Mouse (Mus musculus): ENCODE measurements at regions not wholly inside any gene's neighbourhood (a gene's known extent, or its start where the extent isn't known, plus 50 kb on each side); places are given as distances from the start of the nearest gene placed in this dataset.

DNA sequence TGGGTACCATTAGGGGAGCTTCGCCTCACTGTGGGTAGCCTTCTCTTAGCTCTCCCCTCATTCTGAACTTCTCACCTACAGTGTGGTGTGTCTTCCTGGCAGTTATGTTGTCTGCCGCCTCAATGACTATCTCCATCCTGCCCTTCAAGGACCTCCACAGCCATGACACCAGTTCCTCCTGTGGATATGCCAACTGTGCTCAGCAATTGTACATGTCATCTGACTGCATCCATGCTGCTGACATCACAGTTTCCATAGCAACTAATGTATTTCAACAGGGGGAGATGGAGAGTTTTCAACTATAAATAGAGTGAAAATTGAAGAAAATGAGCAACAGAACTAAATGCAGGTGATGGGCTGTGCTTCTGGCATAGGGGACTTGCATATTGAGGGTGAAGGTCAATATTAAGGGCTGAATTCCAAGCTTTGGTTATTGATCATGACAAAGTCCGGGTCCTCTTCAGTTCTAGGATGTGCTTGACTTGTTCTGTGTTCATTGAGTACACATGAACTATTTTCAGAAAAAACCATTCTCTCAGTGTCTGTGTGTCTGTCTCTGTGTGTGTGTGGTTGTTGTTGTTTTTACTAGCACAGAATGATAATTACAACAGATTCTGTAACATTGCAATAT lies 217.5 kb upstream of the Pitrm1 start:
- Histone ChIP-seq H3K4me2 (ENCODE audit: low read depth) (no peak overlapping the region), H3ac (ENCODE audit: control insufficient read depth, insufficient read length) (no peak overlapping the region), H3K27me3 (ENCODE audit: control insufficient read depth, insufficient read depth, insufficient read length) (no peaks in the 10 kb centered on the region), H3K79me2 (ENCODE audit: control insufficient read depth, insufficient read depth) (no peaks in the 10 kb centered on the region), H3K36me3 (ENCODE audit: control insufficient read depth, insufficient read depth) (no peaks in the 10 kb centered on the region), H3K4me3 (no peak overlapping the region)
- TF ChIP-seq CEBPB (IDR thresholded peaks at IDR 0.05; ENCODE audit: insufficient read depth, poor library complexity, severe bottlenecking): no peak

DNA sequence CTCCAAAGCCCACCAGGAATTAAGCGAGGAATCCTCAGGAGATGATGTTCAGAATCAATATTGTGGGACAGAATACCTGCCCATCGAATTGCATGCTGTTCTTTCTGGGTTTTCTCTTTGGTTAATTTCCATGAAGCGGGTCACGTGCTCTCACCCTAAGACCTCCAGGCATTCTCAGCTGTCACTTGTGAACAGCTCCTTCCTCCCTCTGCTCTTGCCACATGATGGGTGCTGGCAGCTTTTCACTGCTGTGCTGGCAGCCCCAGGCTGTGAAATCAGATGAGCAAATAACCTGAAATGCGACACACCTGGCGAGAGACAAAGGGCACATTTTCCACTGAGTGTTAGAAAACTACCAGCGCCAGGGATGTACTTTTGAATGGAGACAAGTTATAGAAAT lies 207.8 kb upstream of the Pitrm1 start:
- Histone ChIP-seq H3K36me3 (ENCODE audit: control insufficient read depth, insufficient read depth) (no peaks in the 10 kb centered on the region), H3K27me3 (ENCODE audit: control insufficient read depth, insufficient read depth, insufficient read length) (no peaks in the 10 kb centered on the region), H3K4me3 (no peak overlapping the region), H3K79me2 (ENCODE audit: control insufficient read depth, insufficient read depth) (no peaks in the 10 kb centered on the region), H3K4me2 (ENCODE audit: low read depth) (no peak overlapping the region), H3ac (ENCODE audit: control insufficient read depth, insufficient read length) (no peak overlapping the region)
- peak; percentile 48 to 93 (median 81) for TF ChIP-seq MYOG (IDR thresholded peaks at IDR 0.05; ENCODE audit: control insufficient read depth in 1 of 3, insufficient read depth in 1 of 3, insufficient read length in 2 of 3, low read depth in 2 of 3)
- peak; percentile 66 for TF ChIP-seq TCF12 (IDR thresholded peaks at IDR 0.05; ENCODE audit: insufficient read depth, poor library complexity, severe bottlenecking)
- TF ChIP-seq TCF3 (IDR thresholded peaks at IDR 0.05; ENCODE audit: insufficient read length, low read depth): peak; percentile 56
- TF ChIP-seq USF1 (IDR thresholded peaks at IDR 0.05; ENCODE audit: low read depth): peak; percentile 81
- TF ChIP-seq MYOD1 (IDR thresholded peaks at IDR 0.05; ENCODE audit: control insufficient read depth in 1 of 3, insufficient read length in 2 of 3, low read depth in 2 of 3): peak; percentile 83 to 96 (median 86)
- TF ChIP-seq REST (IDR thresholded peaks at IDR 0.05; ENCODE audit: insufficient read depth, insufficient read length): no peak
- TF ChIP-seq MAX (IDR thresholded peaks at IDR 0.05; ENCODE audit: low read depth): no peak

DNA sequence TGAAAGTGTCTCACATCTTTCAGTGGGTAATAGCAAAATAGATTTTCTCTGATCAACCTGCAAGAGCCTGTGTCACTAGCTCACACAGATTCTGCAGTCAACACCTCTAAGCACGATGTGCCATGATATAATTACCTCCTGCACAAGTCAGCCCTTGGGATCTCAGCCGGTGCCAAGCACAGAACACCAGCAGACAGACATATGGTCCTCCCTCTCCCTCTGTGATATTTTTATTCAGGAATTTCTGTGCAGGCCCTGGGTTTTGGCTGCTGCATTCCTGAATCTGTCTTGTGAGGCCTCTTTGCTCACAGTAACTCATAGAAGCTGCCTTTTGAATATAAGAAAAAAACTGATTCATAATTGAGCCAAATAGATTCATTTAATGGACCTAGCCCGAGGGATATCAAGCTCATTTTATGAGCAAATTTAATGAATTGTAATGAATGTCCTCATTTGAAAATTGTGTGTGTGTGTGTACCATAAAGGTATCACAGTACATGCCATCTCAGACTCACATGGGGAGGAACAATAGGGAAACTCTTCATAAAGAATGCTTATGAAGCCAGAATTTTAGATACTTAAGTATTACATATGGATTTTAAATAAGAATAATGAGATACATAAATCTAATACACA lies 206.7 kb upstream of the Pitrm1 start:
- H3K4me3 ChIP-seq: no peak overlapping the region
- H3K79me2 ChIP-seq (ENCODE audit: control insufficient read depth, insufficient read depth): no peaks in the 10 kb centered on the region
- H3K4me2 ChIP-seq (ENCODE audit: low read depth): no peak overlapping the region
- no peaks in the 10 kb centered on the region for H3K27me3 ChIP-seq (ENCODE audit: control insufficient read depth, insufficient read depth, insufficient read length)
- H3ac ChIP-seq (ENCODE audit: control insufficient read depth, insufficient read length): no peak overlapping the region
- H3K36me3 ChIP-seq (ENCODE audit: control insufficient read depth, insufficient read depth): no peaks in the 10 kb centered on the region
- TF ChIP-seq MYOD1 (IDR thresholded peaks at IDR 0.05; ENCODE audit: control insufficient read depth in 1 of 3, insufficient read length in 2 of 3, low read depth in 2 of 3) (peak in 1 of 3 experiments; percentile 33), USF1 (IDR thresholded peaks at IDR 0.05; ENCODE audit: low read depth) (no peak), MYOG (IDR thresholded peaks at IDR 0.05; ENCODE audit: control insufficient read depth in 1 of 3, insufficient read depth in 1 of 3, insufficient read length in 2 of 3, low read depth in 2 of 3) (peak in 1 of 3 experiments; percentile 35)

DNA sequence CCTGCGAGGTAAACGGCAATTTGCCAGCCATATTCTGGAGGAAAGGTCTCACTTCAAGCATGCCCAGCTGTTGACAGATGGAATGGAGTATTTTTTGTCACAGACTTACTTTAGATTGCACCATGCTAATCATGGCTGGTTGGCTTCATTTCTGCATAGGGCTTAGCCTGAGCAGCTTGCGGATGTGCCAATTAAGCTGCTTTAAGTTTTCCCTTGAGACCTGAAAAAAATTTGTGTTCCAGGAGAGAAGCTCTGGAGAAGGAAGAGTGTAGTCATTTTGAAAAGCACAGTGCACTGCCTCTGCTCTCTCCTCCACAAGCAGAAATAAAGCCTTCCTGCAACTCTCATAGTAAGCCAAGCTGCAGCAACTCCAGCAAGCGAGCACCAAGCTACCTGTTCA lies 182.8 kb upstream of the Pitrm1 start:
- Histone ChIP-seq H3K4me2 (ENCODE audit: low read depth) (no peak overlapping the region), H3K36me3 (ENCODE audit: control insufficient read depth, insufficient read depth) (no peaks in the 10 kb centered on the region), H3K27me3 (ENCODE audit: control insufficient read depth, insufficient read depth, insufficient read length) (no peaks in the 10 kb centered on the region), H3ac (ENCODE audit: control insufficient read depth, insufficient read length) (no peak overlapping the region), H3K4me3 (no peak overlapping the region), H3K79me2 (ENCODE audit: control insufficient read depth, insufficient read depth) (no peaks in the 10 kb centered on the region)
- TF ChIP-seq TCF3 (IDR thresholded peaks at IDR 0.05; ENCODE audit: insufficient read length, low read depth) (no peak), MYOG (IDR thresholded peaks at IDR 0.05; ENCODE audit: control insufficient read depth in 1 of 3, insufficient read depth in 1 of 3, insufficient read length in 2 of 3, low read depth in 2 of 3) (no peak), MYOD1 (IDR thresholded peaks at IDR 0.05; ENCODE audit: control insufficient read depth in 1 of 3, insufficient read length in 2 of 3, low read depth in 2 of 3) (no peak), SRF (IDR thresholded peaks at IDR 0.05; ENCODE audit: control insufficient read depth, insufficient read length, low read depth) (no peak), USF1 (IDR thresholded peaks at IDR 0.05; ENCODE audit: low read depth) (no peak), REST (IDR thresholded peaks at IDR 0.05; ENCODE audit: insufficient read depth, insufficient read length) (no peak), MAX (IDR thresholded peaks at IDR 0.05; ENCODE audit: low read depth) (no peak), CEBPB (IDR thresholded peaks at IDR 0.05; ENCODE audit: insufficient read depth, poor library complexity, severe bottlenecking) (peak; percentile 60; the same call in 1 of the 2 replicates)

DNA sequence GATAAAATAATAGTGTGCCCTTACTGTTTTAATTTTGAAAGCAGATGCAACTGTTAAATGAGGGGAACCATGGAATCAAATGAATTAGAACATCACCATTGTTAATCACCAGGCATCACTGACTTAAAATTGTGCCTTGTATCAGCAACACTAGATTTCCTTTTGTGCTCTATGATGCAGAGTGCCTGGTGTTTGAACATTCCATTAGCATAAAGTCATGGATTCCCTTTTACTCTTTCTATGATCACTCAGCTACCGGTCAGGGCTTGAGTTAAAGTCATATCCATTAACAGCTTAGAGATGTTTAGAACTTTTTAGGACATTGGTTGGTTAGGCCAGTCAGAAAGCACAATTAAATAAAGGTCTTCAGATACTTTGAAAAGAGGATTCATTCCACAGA lies 180.3 kb upstream of the Pitrm1 start:
- no peak for TF ChIP-seq TCF3 (IDR thresholded peaks at IDR 0.05; ENCODE audit: insufficient read length, low read depth)
- H3K36me3 ChIP-seq (ENCODE audit: control insufficient read depth, insufficient read depth): no peaks in the 10 kb centered on the region
- H3K27me3 ChIP-seq (ENCODE audit: control insufficient read depth, insufficient read depth, insufficient read length): no peaks in the 10 kb centered on the region
- no peak overlapping the region for H3K4me3 ChIP-seq
- no peaks in the 10 kb centered on the region for H3K79me2 ChIP-seq (ENCODE audit: control insufficient read depth, insufficient read depth)
- H3K4me2 ChIP-seq (ENCODE audit: low read depth): no peak overlapping the region
- no peak overlapping the region for H3ac ChIP-seq (ENCODE audit: control insufficient read depth, insufficient read length)

DNA sequence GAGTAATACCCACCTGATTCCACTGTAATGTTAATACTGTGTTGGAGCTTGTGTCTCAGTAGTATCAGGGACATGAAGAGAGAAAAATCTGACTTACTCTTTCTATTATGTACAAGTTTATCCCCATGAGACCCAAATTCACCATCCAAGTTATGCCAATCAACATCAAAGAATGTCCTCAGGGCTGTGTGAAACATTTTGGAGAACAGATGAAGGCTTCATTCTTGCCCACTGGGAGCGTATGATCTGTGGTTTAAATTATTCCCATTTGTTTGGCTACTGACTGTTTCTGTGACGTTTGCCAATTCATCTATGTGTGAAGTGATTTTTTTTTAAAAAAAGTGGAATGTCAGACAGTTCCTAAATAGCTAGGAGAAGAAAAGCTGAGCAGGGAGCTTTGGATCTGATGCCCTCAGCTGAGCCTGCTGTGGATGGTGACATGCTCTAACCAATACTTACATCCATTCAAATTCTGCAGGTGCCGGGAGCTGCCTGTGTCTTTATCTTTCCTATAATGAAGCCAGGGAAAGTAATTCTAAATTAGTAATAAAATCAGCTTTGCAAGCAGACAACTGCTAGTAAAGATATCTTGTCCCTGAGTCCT lies 173.3 kb upstream of the Pitrm1 start:
- Histone ChIP-seq H3ac (ENCODE audit: control insufficient read depth, insufficient read length) (no peak overlapping the region), H3K36me3 (ENCODE audit: control insufficient read depth, insufficient read depth) (no peaks in the 10 kb centered on the region), H3K79me2 (ENCODE audit: control insufficient read depth, insufficient read depth) (no peaks in the 10 kb centered on the region), H3K4me2 (ENCODE audit: low read depth) (no peak overlapping the region), H3K4me3 (no peak overlapping the region), H3K27me3 (ENCODE audit: control insufficient read depth, insufficient read depth, insufficient read length) (no peaks in the 10 kb centered on the region)
- TF ChIP-seq MAX (IDR thresholded peaks at IDR 0.05; ENCODE audit: low read depth): no peak
- TF ChIP-seq MYOG (IDR thresholded peaks at IDR 0.05; ENCODE audit: control insufficient read depth in 1 of 3, insufficient read depth in 1 of 3, insufficient read length in 2 of 3, low read depth in 2 of 3): no peak
- TF ChIP-seq MYOD1 (IDR thresholded peaks at IDR 0.05; ENCODE audit: control insufficient read depth in 1 of 3, insufficient read length in 2 of 3, low read depth in 2 of 3): no peak
- TF ChIP-seq USF1 (IDR thresholded peaks at IDR 0.05; ENCODE audit: low read depth): no peak
- no peak for TF ChIP-seq TCF3 (IDR thresholded peaks at IDR 0.05; ENCODE audit: insufficient read length, low read depth)
- no peak for TF ChIP-seq SRF (IDR thresholded peaks at IDR 0.05; ENCODE audit: control insufficient read depth, insufficient read length, low read depth)
- no peak for TF ChIP-seq TCF12 (IDR thresholded peaks at IDR 0.05; ENCODE audit: insufficient read depth, poor library complexity, severe bottlenecking)
- TF ChIP-seq CEBPB (IDR thresholded peaks at IDR 0.05; ENCODE audit: insufficient read depth, poor library complexity, severe bottlenecking): no peak
- TF ChIP-seq POLR2A (IDR thresholded peaks at IDR 0.05; ENCODE audit: insufficient read length, low read depth): no peak
- TF ChIP-seq E2F4 (IDR thresholded peaks at IDR 0.05; ENCODE audit: insufficient read depth): no peak
- no peak for TF ChIP-seq REST (IDR thresholded peaks at IDR 0.05; ENCODE audit: insufficient read depth, insufficient read length)
- no peak for TF ChIP-seq POLR2AphosphoS2 (IDR thresholded peaks at IDR 0.05; ENCODE audit: insufficient read length, low read depth)

Measured in myocyte (in vitro differentiated cells).